Mouse (Mus musculus): Measurements from ENCODE around the gene Pogk. TPM values are rescaled to one million over a fixed set of nuclear protein-coding genes. Genes with fewer than 3 reads are reported as not detected.

Gene Pogk
- total and polyA plus RNA-seq, 2 experiments from 2014 or later = 5.4 to 26.3 TPM

DNA sequence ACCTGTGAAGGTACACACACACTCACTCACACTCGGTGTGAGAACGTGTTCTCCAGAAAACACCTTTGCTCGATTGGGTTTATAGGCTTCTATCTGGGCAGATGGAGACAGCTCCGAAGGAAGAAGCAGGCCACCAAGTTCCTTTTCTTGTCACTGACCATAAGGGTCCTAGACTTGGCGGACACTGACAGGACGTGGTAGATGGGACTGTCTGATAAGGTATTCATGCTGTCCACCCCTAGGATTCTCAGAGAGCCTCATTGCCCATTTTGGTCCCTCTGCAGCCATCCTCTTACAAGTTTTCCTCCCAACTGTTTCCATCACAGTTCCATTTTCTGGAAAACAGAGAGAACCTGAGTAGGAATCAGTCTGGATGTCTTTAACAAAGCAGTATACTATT is 13.3 kb downstream of the Pogk start:
- H3K4me3 ChIP-seq (ENCODE audit: low read depth, low read length) = no peak overlapping the region
- H3K27me3 ChIP-seq (ENCODE audit: control insufficient read depth, insufficient read depth, low read length) = no peaks in the 10 kb centered on the region
- no peak overlapping the region for H3K9ac ChIP-seq (replicated peaks; ENCODE audit: low read depth, low read length)
- no peak for DNase-seq (ENCODE audit: low spot score)
- TF ChIP-seq CTCF (IDR thresholded peaks at IDR 0.05; ENCODE audit: low read depth) = no peak
- TF ChIP-seq EP300 (IDR thresholded peaks at IDR 0.05; ENCODE audit: low read depth) = no peak
- H3K4me1 ChIP-seq (ENCODE audit: control insufficient read depth, insufficient read depth) = no peaks in the 10 kb centered on the region
- H3K36me3 ChIP-seq (replicated peaks; ENCODE audit: control insufficient read depth, insufficient read depth, low read length) = peaks cover 83% of the 10 kb centered on the region
- no peak for ATAC-seq (ENCODE audit: insufficient read depth, low read depth)
- WGBS = 85% methylated on average over 6 of the region's 6 CpGs
- H3K9me3 ChIP-seq (replicated peaks; ENCODE audit: control insufficient read depth, low read length) = no peaks in the 10 kb centered on the region
- H3K27ac ChIP-seq (ENCODE audit: low read depth) = no peak overlapping the region
- H3K4me2 ChIP-seq (ENCODE audit: low read depth, low read length) = no peak overlapping the region

DNA sequence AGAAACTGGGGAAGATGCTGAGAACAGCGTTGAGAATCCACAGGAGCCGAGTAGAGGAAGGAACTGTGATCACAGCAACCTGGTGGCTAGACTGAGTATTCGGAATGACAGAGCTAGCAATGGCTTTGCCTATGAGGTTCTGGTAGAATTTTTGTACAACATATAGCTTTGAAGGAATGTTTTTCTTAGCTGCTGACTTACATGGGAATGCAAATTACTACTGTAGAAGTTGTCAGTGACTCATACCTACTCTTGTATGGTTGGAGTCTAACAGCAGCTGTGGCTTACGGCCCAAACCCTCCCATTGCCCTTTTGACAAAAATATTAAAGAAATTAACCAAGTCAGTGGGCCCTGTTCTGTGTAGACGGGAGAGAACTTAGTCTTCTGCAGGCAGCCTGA is 14.0 kb downstream of the Pogk start:
- Histone ChIP-seq H3K4me3 (ENCODE audit: low read depth, low read length) (no peak overlapping the region), H3K36me3 (replicated peaks; ENCODE audit: control insufficient read depth, insufficient read depth, low read length) (peaks cover 83% of the 10 kb centered on the region), H3K4me1 (ENCODE audit: control insufficient read depth, insufficient read depth) (no peaks in the 10 kb centered on the region), H3K27me3 (ENCODE audit: control insufficient read depth, insufficient read depth, low read length) (no peaks in the 10 kb centered on the region), H3K9ac (replicated peaks; ENCODE audit: low read depth, low read length) (no peak overlapping the region), H3K27ac (ENCODE audit: low read depth) (no peak overlapping the region), H3K9me3 (replicated peaks; ENCODE audit: control insufficient read depth, low read length) (no peaks in the 10 kb centered on the region), H3K4me2 (ENCODE audit: low read depth, low read length) (no peak overlapping the region)
- ATAC-seq (ENCODE audit: insufficient read depth, low read depth) (no peak), DNase-seq (ENCODE audit: low spot score) (no peak)
- TF ChIP-seq CTCF (IDR thresholded peaks at IDR 0.05; ENCODE audit: low read depth) = no peak
- TF ChIP-seq EP300 (IDR thresholded peaks at IDR 0.05; ENCODE audit: low read depth) = no peak
- 82% methylated on average over 5 of the region's 5 CpGs for WGBS

DNA sequence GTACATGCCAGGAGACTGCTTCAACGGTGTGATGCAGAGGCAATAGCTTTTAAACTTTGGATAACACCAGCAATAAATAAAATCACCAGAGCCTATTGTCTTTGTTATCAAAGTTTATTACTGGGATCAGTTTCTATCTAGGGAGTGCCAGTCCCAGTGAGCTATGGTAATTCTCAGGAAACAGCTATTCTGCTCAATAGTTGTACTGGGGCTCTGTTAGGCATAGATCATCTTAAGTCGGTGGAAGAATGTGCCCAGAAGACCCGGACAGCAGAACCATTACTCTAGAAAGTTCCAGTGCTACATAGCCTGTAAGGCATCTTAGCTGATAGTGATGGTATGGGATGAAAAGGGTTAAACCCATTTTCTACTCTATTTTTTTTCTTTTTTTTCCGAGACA is 14.9 kb downstream of the Pogk start:
- Histone ChIP-seq H3K9ac (replicated peaks; ENCODE audit: low read depth, low read length) (no peak overlapping the region), H3K4me2 (ENCODE audit: low read depth, low read length) (no peak overlapping the region), H3K4me3 (ENCODE audit: low read depth, low read length) (no peak overlapping the region), H3K27ac (ENCODE audit: low read depth) (no peak overlapping the region), H3K9me3 (replicated peaks; ENCODE audit: control insufficient read depth, low read length) (no peaks in the 10 kb centered on the region), H3K27me3 (ENCODE audit: control insufficient read depth, insufficient read depth, low read length) (no peaks in the 10 kb centered on the region), H3K36me3 (replicated peaks; ENCODE audit: control insufficient read depth, insufficient read depth, low read length) (peaks cover 88% of the 10 kb centered on the region), H3K4me1 (ENCODE audit: control insufficient read depth, insufficient read depth) (no peaks in the 10 kb centered on the region)
- WGBS = 73% methylated on average over 4 of the region's 4 CpGs
- DNase-seq (ENCODE audit: low spot score) (no peak), ATAC-seq (ENCODE audit: insufficient read depth, low read depth) (no peak)
- no peak for TF ChIP-seq EP300 (IDR thresholded peaks at IDR 0.05; ENCODE audit: low read depth)
- no peak for TF ChIP-seq CTCF (IDR thresholded peaks at IDR 0.05; ENCODE audit: low read depth)

GRCm38 (mm10) chr1:166391671-166392070 is 18.0 kb downstream of the Pogk start:
- no peaks in the 10 kb centered on the region for H3K9me3 ChIP-seq (replicated peaks; ENCODE audit: control insufficient read depth, low read length)
- no peak overlapping the region for H3K9ac ChIP-seq (replicated peaks; ENCODE audit: low read depth, low read length)
- 88% methylated on average over 6 of the region's 6 CpGs for WGBS
- H3K36me3 ChIP-seq (replicated peaks; ENCODE audit: control insufficient read depth, insufficient read depth, low read length) = peaks cover 87% of the 10 kb centered on the region
- H3K27me3 ChIP-seq (ENCODE audit: control insufficient read depth, insufficient read depth, low read length) = no peaks in the 10 kb centered on the region
- no peak overlapping the region for H3K4me2 ChIP-seq (ENCODE audit: low read depth, low read length)
- DNase-seq (ENCODE audit: low spot score) = no peak
- no peak for ATAC-seq (ENCODE audit: insufficient read depth, low read depth)
- no peaks in the 10 kb centered on the region for H3K4me1 ChIP-seq (ENCODE audit: control insufficient read depth, insufficient read depth)
- no peak overlapping the region for H3K4me3 ChIP-seq (ENCODE audit: low read depth, low read length)
- no peak overlapping the region for H3K27ac ChIP-seq (ENCODE audit: low read depth)
- TF ChIP-seq CTCF (IDR thresholded peaks at IDR 0.05; ENCODE audit: low read depth) (no peak), EP300 (IDR thresholded peaks at IDR 0.05; ENCODE audit: low read depth) (no peak)

GRCm38 (mm10) chr1:166389406-166390125 is 20.1 kb downstream of the Pogk start:
- 92% methylated on average over 16 of the region's 16 CpGs for WGBS
- H3K4me3 ChIP-seq (ENCODE audit: low read depth, low read length) = no peak overlapping the region
- H3K36me3 ChIP-seq (replicated peaks; ENCODE audit: control insufficient read depth, insufficient read depth, low read length) = peaks cover 94% of the 10 kb centered on the region
- ATAC-seq (ENCODE audit: insufficient read depth, low read depth) (no peak), DNase-seq (ENCODE audit: low spot score) (no peak)
- no peak overlapping the region for H3K9ac ChIP-seq (replicated peaks; ENCODE audit: low read depth, low read length)
- no peak overlapping the region for H3K4me2 ChIP-seq (ENCODE audit: low read depth, low read length)
- H3K4me1 ChIP-seq (ENCODE audit: control insufficient read depth, insufficient read depth) = no peaks in the 10 kb centered on the region
- H3K27ac ChIP-seq (ENCODE audit: low read depth) = no peak overlapping the region
- H3K27me3 ChIP-seq (ENCODE audit: control insufficient read depth, insufficient read depth, low read length) = no peaks in the 10 kb centered on the region
- no peaks in the 10 kb centered on the region for H3K9me3 ChIP-seq (replicated peaks; ENCODE audit: control insufficient read depth, low read length)
- TF ChIP-seq CTCF (IDR thresholded peaks at IDR 0.05; ENCODE audit: low read depth) = no peak
- TF ChIP-seq EP300 (IDR thresholded peaks at IDR 0.05; ENCODE audit: low read depth) = no peak

DNA sequence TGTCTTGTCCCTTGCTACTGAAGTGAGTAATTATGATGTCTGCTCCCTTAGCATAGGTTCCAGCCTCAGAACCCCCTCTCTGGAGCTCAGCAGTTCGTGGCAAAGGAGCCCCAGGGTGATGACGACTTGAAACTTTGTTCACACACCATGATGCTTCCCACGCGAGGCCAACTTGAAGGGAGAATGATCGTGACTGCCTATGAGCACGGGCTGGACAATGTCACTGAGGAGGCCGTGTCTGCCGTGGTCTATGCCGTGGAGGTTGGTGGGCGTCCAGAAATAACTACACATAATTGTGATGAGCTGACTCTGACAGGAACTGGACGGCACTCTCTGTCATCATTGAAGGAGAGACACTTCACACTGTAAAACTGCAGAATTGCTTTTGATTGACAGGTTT is 21.2 kb downstream of the Pogk start:
- ATAC-seq (ENCODE audit: insufficient read depth, low read depth) (peak; percentile 47; the same call in 1 of the 2 replicates), DNase-seq (ENCODE audit: low spot score) (no peak)
- no peak overlapping the region for H3K27ac ChIP-seq (ENCODE audit: low read depth)
- H3K4me3 ChIP-seq (ENCODE audit: low read depth, low read length) = no peak overlapping the region
- TF ChIP-seq CTCF (IDR thresholded peaks at IDR 0.05; ENCODE audit: low read depth) (no peak), EP300 (IDR thresholded peaks at IDR 0.05; ENCODE audit: low read depth) (no peak)
- H3K27me3 ChIP-seq (ENCODE audit: control insufficient read depth, insufficient read depth, low read length) = no peaks in the 10 kb centered on the region
- no peaks in the 10 kb centered on the region for H3K4me1 ChIP-seq (ENCODE audit: control insufficient read depth, insufficient read depth)
- peaks cover 95% of the 10 kb centered on the region for H3K36me3 ChIP-seq (replicated peaks; ENCODE audit: control insufficient read depth, insufficient read depth, low read length)
- no peak overlapping the region for H3K9ac ChIP-seq (replicated peaks; ENCODE audit: low read depth, low read length)
- WGBS = 41% methylated on average over 11 of the region's 11 CpGs
- H3K4me2 ChIP-seq (ENCODE audit: low read depth, low read length) = no peak overlapping the region
- no peaks in the 10 kb centered on the region for H3K9me3 ChIP-seq (replicated peaks; ENCODE audit: control insufficient read depth, low read length)
